Mouse (Mus musculus): Measurements from ENCODE around the gene Smn1. TPM values are rescaled to one million over a fixed set of nuclear protein-coding genes. Genes with fewer than 3 reads are reported as not detected.

The Smn1 gene
- polyA plus RNA-seq, 2 experiments from 2014 or later = 31.8 to 34.7 TPM

Other genes starting within 250 kb of the Smn1 start
- not detected for gene Cartpt, start 223.8 kb upstream of the Smn1 start, polyA plus RNA-seq (2017; shearing (Covaris generic))
- 10 to 100 TPM; 10.5 to 16.3 TPM for gene Mccc2, start 109.2 kb upstream of the Smn1 start, polyA plus RNA-seq (2017; shearing (Covaris generic))
- gene Bdp1, start 20.8 kb upstream of the Smn1 start, polyA plus RNA-seq (2017; shearing (Covaris generic)) = 10 to 100 TPM; 17.5 to 20.3 TPM
- 1 to 10 TPM; 5.4 to 6.7 TPM for gene Serf1, start 16.8 kb upstream of the Smn1 start, polyA plus RNA-seq (2017; shearing (Covaris generic))
- 1 to 10 TPM; 7.7 to 8.6 TPM for gene Naip2, start 77.2 kb downstream of the Smn1 start, polyA plus RNA-seq (2017; shearing (Covaris generic))
- gene Naip5, start 121.5 kb downstream of the Smn1 start, polyA plus RNA-seq (2017; shearing (Covaris generic)) = 1 to 10 TPM; 5.7 TPM
- gene Naip6, start 192.8 kb downstream of the Smn1 start, polyA plus RNA-seq (2017; shearing (Covaris generic)) = 1 to 10 TPM; 2.2 to 2.5 TPM

All from activated CD4-positive, CD25-positive, alpha-beta regulatory T cell, adult 4 months (primary cell).